Mouse (Mus musculus) heart, embryonic 16.5 days (tissue): Measurements from ENCODE around the gene Calm5. TPM values are rescaled to one million over a fixed set of nuclear protein-coding genes. Genes with fewer than 3 reads are reported as not detected.
"Not testable (repeated sequence)": the region's sequence is repeated elsewhere in the genome, so short reads cannot be mapped to it uniquely, and the experiment has no call there.

Experiments used
- ATAC-seq: fragments of 200-750 bp; cut with Nextera tagmentation; replicated peaks from 2 replicates; pipeline ENCODE4 v1.8.0; 2017; ENCODE audit warnings: moderate number of reproducible peaks; ENCODE audit not compliant: insufficient read depth, low FRiP score; ENCODE audit errors: extremely low read depth
- H3K27ac ChIP-seq: fragments of 300-500 bp; sonication (generic); 2 replicates; pipeline ENCODE4 v1.5.1; 2014; ENCODE audit warnings: mild to moderate bottlenecking, low read length, control low read depth, moderate library complexity
- H3K27me3 ChIP-seq: fragments of 300-500 bp; sonication (generic); 2 replicates; pipeline ENCODE4 v1.6.1; 2014; ENCODE audit warnings: low read length, mixed read lengths; ENCODE audit not compliant: control insufficient read depth, insufficient read depth
- H3K36me3 ChIP-seq: fragments of 300-500 bp; sonication (generic); 2 replicates; pipeline ENCODE4 v1.6.1; 2014; ENCODE audit not compliant: control insufficient read depth, insufficient read depth
- H3K4me1 ChIP-seq: fragments of 300-500 bp; sonication (generic); 2 replicates; pipeline ENCODE4 v1.6.1; 2014; ENCODE audit warnings: low read length, mixed read lengths; ENCODE audit not compliant: control insufficient read depth, insufficient read depth
- H3K4me2 ChIP-seq: fragments of 300-500 bp; sonication (generic); 2 replicates; pipeline ENCODE4 v1.6.1; 2014; ENCODE audit warnings: low read depth, mild to moderate bottlenecking, control low read depth, low read length
- H3K4me3 ChIP-seq: fragments of 300-500 bp; sonication (generic); 2 replicates; pipeline ENCODE4 v1.5.1; 2014; ENCODE audit warnings: mild to moderate bottlenecking, control low read depth, low read length
- H3K9ac ChIP-seq: fragments of 300-500 bp; sonication (generic); 2 replicates; pipeline ENCODE4 v1.6.1; 2014; ENCODE audit warnings: low read length, control low read depth
- H3K9me3 ChIP-seq: fragments of 300-500 bp; sonication (generic); replicated peaks from 2 replicates; pipeline ENCODE4 v1.6.1; 2016; ENCODE audit warnings: low read length; ENCODE audit not compliant: control insufficient read depth
- WGBS: fragments of 180-500 bp; shearing (Covaris S2); extraction: QIAGEN DNeasy Blood & Tissue Kit; methylation state at CpG from one replicate; pipeline ENCODE4 v1.1.7; 2014; 5-methylcytosine and 5-hydroxymethylcytosine counted together
- polyA plus RNA-seq: library from polyadenylated mRNA; unstranded; fragments of >200 nt; fragmentation: Nextera tagmentation; extraction: Ambion mirVana; gene quantifications from 2 replicates; pipeline ENCODE4 v1.2.1, GENCODE M21; 2015

The Calm5 gene
- not detected in 2 replicates for polyA plus RNA-seq

DNA sequence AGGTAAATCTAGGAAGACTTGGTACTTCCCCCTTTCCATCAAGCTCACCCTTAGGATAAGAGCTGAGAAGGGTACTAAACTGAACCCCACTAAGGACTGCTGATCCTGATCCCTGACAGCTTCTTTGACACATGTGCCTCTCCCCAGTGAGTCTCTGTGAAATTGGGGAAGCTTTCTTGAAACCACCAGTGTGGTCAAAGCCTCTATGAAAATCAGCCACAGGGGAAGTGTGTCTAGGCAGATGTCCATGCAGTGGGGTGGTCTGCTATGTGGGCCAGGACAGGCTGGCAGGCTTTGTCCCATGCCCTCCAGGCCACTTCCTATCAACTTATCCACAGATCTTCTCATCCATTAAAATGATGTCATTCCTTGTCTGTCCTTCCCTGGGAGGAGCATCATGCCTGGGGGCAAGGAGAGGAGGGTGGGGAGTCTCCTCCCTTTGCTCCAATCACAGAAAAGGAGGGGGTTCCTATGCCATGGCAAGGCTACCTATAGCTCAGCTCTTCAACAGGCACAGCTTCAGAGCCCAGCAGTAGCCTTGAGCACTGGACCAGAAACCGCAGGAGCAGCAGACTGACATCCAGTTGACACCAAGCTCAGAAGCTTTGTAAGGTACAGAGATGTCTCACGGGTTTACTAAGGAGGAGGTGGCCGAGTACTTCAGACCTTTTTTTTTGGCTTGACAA lies at the start of gene Calm5:
Calm5 (plus strand) TSS at position 526 of the 686 bp plus-strand sequence.
- not testable (repeated sequence) for H3K4me1 ChIP-seq, H3K4me2 ChIP-seq, H3K27me3 ChIP-seq, H3K9ac ChIP-seq, H3K27ac ChIP-seq, H3K9me3 ChIP-seq, H3K4me3 ChIP-seq, ATAC-seq, H3K36me3 ChIP-seq
- WGBS = 66% methylated on average over 3 of the region's 3 CpGs

DNA sequence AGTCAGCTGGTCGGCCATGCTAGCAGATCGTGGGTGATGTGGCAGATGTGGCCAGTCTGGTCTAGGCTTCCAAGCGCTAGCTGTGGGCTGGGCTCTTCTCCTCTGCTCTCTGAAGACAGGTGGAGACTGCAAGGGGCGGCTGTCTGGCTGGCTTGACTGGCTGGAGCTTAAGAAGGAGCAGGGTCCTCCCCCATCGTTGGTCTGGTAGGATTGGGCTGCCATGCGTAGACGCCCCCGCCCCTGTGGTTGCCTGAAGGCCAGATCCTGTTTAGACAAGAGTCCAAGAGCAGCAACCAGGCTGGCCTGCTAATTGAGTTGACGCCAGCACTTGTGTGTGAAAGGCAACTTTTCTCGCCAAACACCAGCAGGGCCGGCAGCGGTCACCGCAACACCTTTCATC lies 49.8 kb upstream of the Calm5 start, which contains the start of gene Calml3:
Calml3 (minus strand) TSS at position 131 of the 400 bp plus-strand sequence.
- Histone ChIP-seq H3K27me3 (no peaks in the 10 kb centered on the region), H3K36me3 (no peaks in the 10 kb centered on the region), H3K9me3 (no peaks in the 10 kb centered on the region), H3K4me1 (peaks cover 5% of the 10 kb centered on the region), H3K27ac (peak within 1 kb of the TSS; percentile 25; the same call in 1 of the 2 replicates), H3K9ac (no peak within 1 kb of the TSS), H3K4me3 (no peak within 1 kb of the TSS), H3K4me2 (no peak within 1 kb of the TSS)
- WGBS = 83% methylated on average over 13 of the region's 13 CpGs
- ATAC-seq = no peak

DNA sequence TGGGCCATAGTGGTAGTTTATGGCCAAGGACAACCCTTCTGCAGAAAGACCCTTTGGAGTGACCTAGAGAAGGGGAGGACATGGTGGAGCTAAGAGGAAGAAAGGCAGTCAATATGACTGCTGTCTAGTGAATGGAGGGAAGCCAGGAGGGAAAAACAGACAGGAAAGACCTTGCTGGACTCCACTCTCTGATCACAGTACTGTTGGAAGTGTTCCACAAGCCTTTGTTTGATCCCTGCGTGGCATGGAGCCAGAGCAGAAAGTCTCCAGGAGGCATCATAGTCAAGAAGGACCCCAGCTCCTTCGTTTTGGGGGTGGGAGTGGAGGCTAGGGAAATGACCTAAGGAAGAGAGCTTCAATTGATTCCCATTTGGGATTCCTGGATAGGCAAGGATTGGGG lies 48.8 kb upstream of the Calm5 start:
- 46% methylated on average over 2 of the region's 2 CpGs for WGBS
- ATAC-seq = no peak
- peak overlapping the region; percentile 25; the same call in 1 of the 2 replicates for H3K27ac ChIP-seq

DNA sequence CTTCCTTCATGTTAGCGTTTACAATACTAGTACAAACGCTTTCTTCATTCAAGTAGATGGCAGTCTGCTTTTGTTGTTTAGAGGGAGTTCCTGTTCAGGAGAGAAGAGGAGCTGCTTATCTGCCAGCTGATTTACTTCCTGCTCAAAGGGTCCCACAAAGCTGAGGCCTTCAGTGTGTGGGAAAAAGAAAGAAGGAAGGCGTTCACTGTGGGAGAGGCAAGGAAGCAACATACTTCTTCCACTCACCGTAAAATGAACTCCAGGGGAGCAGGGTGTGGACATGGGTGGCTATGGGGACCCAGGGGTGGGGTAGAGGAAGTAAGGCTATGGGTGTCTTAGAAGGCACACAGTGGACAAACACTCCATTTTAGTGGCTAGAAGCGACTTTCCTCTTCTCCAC lies 48.3 kb upstream of the Calm5 start:
- Histone ChIP-seq H3K9ac (no peak overlapping the region), H3K27me3 (no peaks in the 10 kb centered on the region), H3K4me2 (no peak overlapping the region), H3K9me3 (no peaks in the 10 kb centered on the region), H3K27ac (peak overlapping the region; percentile 50; the same call in 1 of the 2 replicates), H3K4me1 (no peaks in the 10 kb centered on the region; the same call in 1 of the 2 replicates), H3K4me3 (no peak overlapping the region), H3K36me3 (no peaks in the 10 kb centered on the region)
- no peak; the same call in 1 of the 2 replicates for ATAC-seq
- WGBS = 54% methylated on average over 5 of the region's 5 CpGs

More for the DNA sequence above, 48.8 kb upstream of the Calm5 start:
- Histone ChIP-seq H3K4me1 (no peaks in the 10 kb centered on the region; the same call in 1 of the 2 replicates), H3K9ac (no peak overlapping the region), H3K4me2 (no peak overlapping the region), H3K27me3 (no peaks in the 10 kb centered on the region), H3K4me3 (no peak overlapping the region), H3K9me3 (no peaks in the 10 kb centered on the region), H3K36me3 (no peaks in the 10 kb centered on the region)

DNA sequence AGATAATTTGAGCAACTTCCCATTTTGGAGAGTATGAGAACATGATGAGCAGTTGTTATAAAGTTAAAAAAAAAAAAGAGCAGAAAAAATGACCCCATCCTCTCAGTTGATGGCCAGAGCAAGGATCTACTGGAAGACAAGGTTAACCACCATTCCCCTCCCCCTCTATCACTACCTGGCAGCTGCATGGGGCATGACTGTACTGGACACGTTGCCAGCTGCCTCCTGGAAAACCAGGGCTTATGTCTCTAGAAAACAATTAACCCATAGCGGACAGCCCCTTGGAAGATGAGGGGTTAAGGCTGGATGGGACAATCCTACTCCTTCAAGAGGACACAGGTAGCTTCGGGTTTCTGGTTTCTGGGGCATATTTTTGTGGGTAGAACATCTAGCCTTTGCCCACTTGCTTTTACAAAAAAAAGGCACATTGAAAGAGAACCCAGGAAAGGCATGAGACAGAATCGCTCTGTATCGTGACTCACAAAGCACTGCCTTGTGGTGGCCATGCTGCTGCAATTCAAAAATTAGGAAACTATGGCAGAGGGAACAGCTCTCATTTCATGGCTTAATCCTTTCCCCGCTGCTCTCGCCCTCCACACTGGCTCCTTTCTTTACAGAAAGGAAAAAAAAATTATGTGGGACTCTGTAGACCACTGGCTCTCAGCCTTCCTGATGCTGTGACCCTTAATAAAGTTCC lies 46.7 kb upstream of the Calm5 start:
- ATAC-seq = no peak
- no peaks in the 10 kb centered on the region for H3K4me1 ChIP-seq

DNA sequence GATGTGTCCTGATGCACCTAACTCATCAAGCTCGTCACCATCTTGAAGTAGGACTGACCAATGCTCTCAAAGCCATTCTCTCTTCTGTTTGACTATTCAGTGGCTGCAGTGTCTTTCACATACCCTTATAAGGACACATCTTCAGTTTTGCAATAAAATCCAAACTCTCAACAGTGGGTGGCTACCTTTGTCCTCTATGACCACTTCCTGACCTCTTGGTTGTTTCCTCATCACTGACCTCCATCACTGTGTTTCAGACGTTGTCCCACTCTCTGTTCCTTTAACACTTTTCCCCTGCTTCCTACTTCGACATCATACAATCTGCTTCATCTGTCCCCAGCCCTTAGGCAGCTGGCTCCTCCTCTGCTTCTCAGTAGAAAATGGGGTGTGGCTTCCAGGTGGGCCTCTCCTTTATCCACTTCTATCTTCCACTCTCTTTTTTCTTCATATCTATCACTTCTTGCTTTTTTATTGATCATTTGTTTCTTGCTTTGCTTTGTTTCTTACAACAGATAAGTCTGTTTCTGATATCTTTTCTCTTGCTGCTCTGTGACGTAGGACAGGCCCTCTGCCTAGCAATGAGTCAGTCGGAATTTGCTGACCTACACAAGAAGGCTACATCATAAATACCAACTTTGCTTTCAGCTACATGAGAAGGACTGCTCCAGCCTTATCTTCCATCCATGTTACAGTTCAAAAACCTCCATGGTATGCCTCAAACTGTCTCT lies 35.8 kb upstream of the Calm5 start:
- H3K4me1 ChIP-seq = no peaks in the 10 kb centered on the region
- no peaks in the 10 kb centered on the region for H3K9me3 ChIP-seq
- H3K36me3 ChIP-seq = no peaks in the 10 kb centered on the region
- no peak overlapping the region for H3K4me2 ChIP-seq
- H3K4me3 ChIP-seq = no peak overlapping the region
- no peaks in the 10 kb centered on the region for H3K27me3 ChIP-seq
- no peak for ATAC-seq
- WGBS = 54% methylated on average over 5 of the region's 5 CpGs
- H3K9ac ChIP-seq = no peak overlapping the region
- H3K27ac ChIP-seq = no peak overlapping the region

More for the DNA sequence above, 46.7 kb upstream of the Calm5 start:
- WGBS = 78% methylated on average over 7 of the region's 7 CpGs
- H3K4me2 ChIP-seq = no peak overlapping the region
- H3K9me3 ChIP-seq = no peaks in the 10 kb centered on the region
- H3K27ac ChIP-seq = no peak overlapping the region
- H3K4me3 ChIP-seq = no peak overlapping the region
- no peaks in the 10 kb centered on the region for H3K27me3 ChIP-seq
- H3K36me3 ChIP-seq = no peaks in the 10 kb centered on the region
- H3K9ac ChIP-seq = no peak overlapping the region

DNA sequence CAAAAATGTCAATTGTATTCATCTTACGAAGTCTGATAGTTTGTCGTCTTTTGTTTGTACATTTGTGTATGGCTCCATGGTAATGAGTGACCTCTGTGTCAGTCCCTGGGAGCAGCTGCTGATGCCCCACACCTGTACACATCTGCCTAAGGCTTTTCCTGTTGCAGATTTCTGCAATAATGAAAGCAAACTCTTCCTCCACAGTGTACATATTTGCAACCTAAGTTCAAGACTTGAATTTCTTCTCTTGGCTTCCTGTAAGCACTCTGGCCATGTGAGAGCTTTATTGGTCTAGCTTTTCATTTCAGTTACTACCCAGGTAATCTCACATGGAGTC lies 35.3 kb upstream of the Calm5 start:
- H3K27me3 ChIP-seq = no peaks in the 10 kb centered on the region
- no peak overlapping the region for H3K27ac ChIP-seq
- no peaks in the 10 kb centered on the region for H3K36me3 ChIP-seq
- WGBS = 68% methylated on average over 2 of the region's 2 CpGs
- H3K4me1 ChIP-seq = no peaks in the 10 kb centered on the region
- H3K4me2 ChIP-seq = no peak overlapping the region
- no peak overlapping the region for H3K4me3 ChIP-seq
- no peaks in the 10 kb centered on the region for H3K9me3 ChIP-seq
- no peak overlapping the region for H3K9ac ChIP-seq
- no peak for ATAC-seq

DNA sequence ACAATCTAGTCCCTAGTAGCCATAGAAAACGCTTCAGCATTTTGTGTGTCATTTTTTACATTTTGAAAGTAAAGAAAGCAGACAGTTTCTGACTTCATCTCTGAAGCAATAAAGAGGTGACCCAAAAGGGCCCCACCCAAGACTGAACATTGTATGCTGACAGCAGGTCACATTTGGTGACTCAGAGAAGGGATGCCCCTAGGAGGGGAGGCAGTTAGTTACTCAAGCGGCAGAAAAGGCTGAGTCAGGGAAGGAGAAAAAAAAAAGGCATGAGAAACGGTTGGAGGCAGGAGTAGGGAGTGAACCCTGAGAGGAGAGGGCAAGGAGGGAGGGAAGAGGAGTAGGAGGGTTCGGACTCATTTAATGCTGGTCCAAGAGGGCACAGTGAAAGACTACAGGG lies 31.9 kb upstream of the Calm5 start:
- Histone ChIP-seq H3K9me3 (no peaks in the 10 kb centered on the region), H3K27ac (no peak overlapping the region), H3K27me3 (no peaks in the 10 kb centered on the region), H3K4me2 (no peak overlapping the region), H3K4me3 (no peak overlapping the region), H3K4me1 (no peaks in the 10 kb centered on the region), H3K36me3 (no peaks in the 10 kb centered on the region), H3K9ac (no peak overlapping the region)
- 63% methylated on average over 4 of the region's 4 CpGs for WGBS
- no peak for ATAC-seq

DNA sequence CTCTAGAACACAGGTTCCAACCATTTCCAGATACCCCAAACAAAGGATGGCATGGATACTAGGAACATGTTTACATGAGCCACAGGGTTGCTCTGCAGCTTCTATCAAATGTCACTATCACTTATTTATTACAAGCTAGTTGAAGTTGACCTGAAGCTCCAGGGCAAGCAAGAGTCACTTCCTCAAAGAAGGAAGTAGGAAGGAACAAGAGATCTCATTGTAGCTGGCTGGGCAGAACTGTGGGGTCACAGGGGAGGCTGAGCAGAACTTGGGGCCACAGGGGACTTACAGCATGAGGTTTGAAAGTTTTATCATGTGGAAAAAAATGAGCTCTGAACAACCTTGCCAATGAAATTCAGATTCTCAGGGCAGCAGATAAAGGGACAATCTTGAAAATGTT lies 28.2 kb upstream of the Calm5 start:
- no peaks in the 10 kb centered on the region for H3K9me3 ChIP-seq
- no peak overlapping the region for H3K4me3 ChIP-seq
- no peak overlapping the region for H3K27ac ChIP-seq
- H3K36me3 ChIP-seq = no peaks in the 10 kb centered on the region
- no peak for ATAC-seq
- no peak overlapping the region for H3K4me2 ChIP-seq
- no peaks in the 10 kb centered on the region for H3K4me1 ChIP-seq
- H3K27me3 ChIP-seq = no peaks in the 10 kb centered on the region
- H3K9ac ChIP-seq = no peak overlapping the region
